ENCODE assay signal across 8 mouse cellular contexts in the genomic region with DNA sequence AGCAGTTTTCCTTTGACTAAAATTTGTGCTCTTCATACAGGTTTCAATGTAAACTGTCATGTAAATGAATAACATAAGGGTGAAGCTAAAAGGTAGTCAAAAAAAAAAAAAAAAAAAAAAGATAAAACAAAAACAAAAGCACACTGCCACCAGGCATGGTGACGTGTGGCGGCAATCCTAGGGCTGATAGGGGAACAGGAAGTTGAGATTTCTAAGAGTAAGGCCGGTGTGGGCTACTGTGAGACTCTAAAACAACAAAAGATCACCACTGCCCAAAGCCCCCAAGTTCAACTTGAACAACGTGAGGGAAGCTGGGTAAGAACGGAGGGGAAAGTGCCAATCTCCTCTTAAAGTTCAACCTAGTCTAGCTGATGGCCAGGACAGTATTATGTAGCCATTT. TPM values are rescaled to one million over a fixed set of nuclear protein-coding genes. Genes with fewer than 3 reads are reported as not detected.
DNase-seq lines count a peak whose midpoint lies in the region; ATAC-seq and TF ChIP-seq lines count a peak whose summit lies in the region.

No protein-coding gene starts in this region.

- DNase-seq in embryonic facial prominence, embryonic 14.5 days (ENCODE audit: low spot score) = no peak
- DNase-seq in embryonic facial prominence, embryonic 10.5 days (ENCODE audit: low spot score) = no peak
- no peak for DNase-seq in kidney, postnatal 0 days (ENCODE audit: low spot score)
- no peak for DNase-seq in kidney, adult 11 months
- DNase-seq in thymus, adult 2 months = no peak

- no peak overlapping the region for H3K9ac ChIP-seq in embryonic facial prominence, embryonic 14.5 days (ENCODE audit: low read depth, low read length)
- no peak overlapping the region for H3K9ac ChIP-seq in kidney, postnatal 0 days (ENCODE audit: low read depth, low read length)
- H3K9ac ChIP-seq in embryonic facial prominence, embryonic 15.5 days = no peak overlapping the region
- no peak overlapping the region for H3K9ac ChIP-seq in midbrain, embryonic 16.5 days (ENCODE audit: low read depth, low read length)

- no peak for TF ChIP-seq CTCF in kidney, postnatal 0 days (IDR thresholded peaks at IDR 0.05; ENCODE audit: low read depth)
- no peak for TF ChIP-seq CTCF in thymus, adult 2 months (IDR thresholded peaks at IDR 0.05; ENCODE audit: borderline replicate concordance, control insufficient read depth, extremely low read depth, insufficient read depth, low read length, poor library complexity)

- WGBS in embryonic facial prominence, embryonic 14.5 days = 72% methylated on average over 5 of the region's 5 CpGs
- WGBS in embryonic facial prominence, embryonic 10.5 days = 83% methylated on average over 5 of the region's 5 CpGs
- whole genome bisulfite sequencing in kidney, postnatal 0 days = 46% methylated on average over 5 of the region's 5 CpGs
- 58% methylated on average over 5 of the region's 5 CpGs for WGBS in embryonic facial prominence, embryonic 15.5 days
- WGBS in midbrain, embryonic 16.5 days = 77% methylated on average over 5 of the region's 5 CpGs
- WGBS in thymus, adult 2 months = 9% methylated on average over 5 of the region's 5 CpGs

- no peak overlapping the region for H3K4me3 ChIP-seq in embryonic facial prominence, embryonic 14.5 days (ENCODE audit: low read depth, low read length)
- no peak overlapping the region for H3K4me3 ChIP-seq in embryonic facial prominence, embryonic 10.5 days
- no peak overlapping the region for H3K4me3 ChIP-seq in kidney, postnatal 0 days (replicated peaks; ENCODE audit: low read depth, low read length)
- H3K4me3 ChIP-seq in embryonic facial prominence, embryonic 15.5 days (replicated peaks) = no peak overlapping the region
- H3K4me3 ChIP-seq in midbrain, embryonic 16.5 days (ENCODE audit: low read depth, low read length) = no peak overlapping the region
- H3K4me3 ChIP-seq in thymus, adult 2 months (ENCODE audit: control insufficient read depth, insufficient read depth, low read length) = no peak overlapping the region

- ATAC-seq in embryonic facial prominence, embryonic 14.5 days (ENCODE audit: low read depth) = no peak
- no peak for ATAC-seq in kidney, postnatal 0 days (replicated peaks; ENCODE audit: low FRiP score, low read depth)
- ATAC-seq in embryonic facial prominence, embryonic 15.5 days (ENCODE audit: insufficient number of reproducible peaks, low FRiP score, low TSS enrichment, low read depth) = no peak
- no peak for ATAC-seq in midbrain, embryonic 16.5 days
- ATAC-seq in cerebellum, adult (ENCODE audit: insufficient number of reproducible peaks, low FRiP score, low TSS enrichment) = no peak

- H3K4me1 ChIP-seq in embryonic facial prominence, embryonic 14.5 days (ENCODE audit: control insufficient read depth, insufficient read depth, low read length) = peaks cover 7% of the 10 kb centered on the region
- peaks cover 20% of the 10 kb centered on the region for H3K4me1 ChIP-seq in embryonic facial prominence, embryonic 10.5 days
- H3K4me1 ChIP-seq in kidney, postnatal 0 days (replicated peaks; ENCODE audit: insufficient read depth, low read length) = 0 out of 2 replicates have a peak, but pooled peaks cover 7% of the 10 kb centered on the region
- peaks cover 22% of the 10 kb centered on the region for H3K4me1 ChIP-seq in embryonic facial prominence, embryonic 15.5 days
- peaks cover 26% of the 10 kb centered on the region for H3K4me1 ChIP-seq in midbrain, embryonic 16.5 days (ENCODE audit: control insufficient read depth, insufficient read depth, low read length)
- H3K4me1 ChIP-seq in thymus, adult 2 months (replicated peaks; ENCODE audit: control insufficient read depth, insufficient read depth, low read length) = peaks cover 8% of the 10 kb centered on the region

- H3K4me2 ChIP-seq in embryonic facial prominence, embryonic 14.5 days (ENCODE audit: low read depth, low read length) = peak overlapping the region; percentile 3; the same call in 1 of the 2 replicates
- peak overlapping the region; percentile 65; the same call in 1 of the 2 replicates for H3K4me2 ChIP-seq in kidney, postnatal 0 days (ENCODE audit: low read length)
- 0 out of 2 replicates have a peak overlapping the region, but pooled peaks have one; percentile 10 for H3K4me2 ChIP-seq in embryonic facial prominence, embryonic 15.5 days (replicated peaks)
- H3K4me2 ChIP-seq in midbrain, embryonic 16.5 days (ENCODE audit: low read length) = 0 out of 2 replicates have a peak overlapping the region, but pooled peaks have one; percentile 1

- no peaks in the 10 kb centered on the region for H3K27me3 ChIP-seq in embryonic facial prominence, embryonic 14.5 days (replicated peaks; ENCODE audit: control insufficient read depth, insufficient read depth, low read length)
- H3K27me3 ChIP-seq in embryonic facial prominence, embryonic 10.5 days (replicated peaks; ENCODE audit: low read depth, poor library complexity, severe bottlenecking) = no peaks in the 10 kb centered on the region
- no peaks in the 10 kb centered on the region for H3K27me3 ChIP-seq in kidney, postnatal 0 days (ENCODE audit: insufficient read depth, low read length)
- no peaks in the 10 kb centered on the region for H3K27me3 ChIP-seq in embryonic facial prominence, embryonic 15.5 days
- no peaks in the 10 kb centered on the region for H3K27me3 ChIP-seq in midbrain, embryonic 16.5 days (ENCODE audit: control insufficient read depth, insufficient read depth, low read depth, low read length)
- H3K27me3 ChIP-seq in thymus, adult 2 months (ENCODE audit: control insufficient read depth, insufficient read depth, low read length) = no peaks in the 10 kb centered on the region

- H3K27ac ChIP-seq in embryonic facial prominence, embryonic 14.5 days (replicated peaks; ENCODE audit: low read depth, low read length) = no peak overlapping the region
- no peak overlapping the region for H3K27ac ChIP-seq in embryonic facial prominence, embryonic 10.5 days (replicated peaks)
- 0 out of 2 replicates have a peak overlapping the region, but pooled peaks have one; percentile 37 for H3K27ac ChIP-seq in kidney, postnatal 0 days
- H3K27ac ChIP-seq in embryonic facial prominence, embryonic 15.5 days (replicated peaks) = peak overlapping the region; percentile 28; the same call in 1 of the 2 replicates
- no peak overlapping the region for H3K27ac ChIP-seq in midbrain, embryonic 16.5 days (ENCODE audit: low read length)
- H3K27ac ChIP-seq in thymus, adult 2 months (ENCODE audit: control insufficient read depth, insufficient read depth, low read length) = no peak overlapping the region

- no peaks in the 10 kb centered on the region for H3K9me3 ChIP-seq in embryonic facial prominence, embryonic 14.5 days (ENCODE audit: control insufficient read depth, low read length)
- no peaks in the 10 kb centered on the region for H3K9me3 ChIP-seq in embryonic facial prominence, embryonic 10.5 days
- H3K9me3 ChIP-seq in kidney, postnatal 0 days (replicated peaks; ENCODE audit: low read length) = no peaks in the 10 kb centered on the region
- H3K9me3 ChIP-seq in embryonic facial prominence, embryonic 15.5 days (replicated peaks) = no peaks in the 10 kb centered on the region
- no peaks in the 10 kb centered on the region for H3K9me3 ChIP-seq in midbrain, embryonic 16.5 days (replicated peaks; ENCODE audit: control insufficient read depth, low read length, poor library complexity, severe bottlenecking)

- H3K36me3 ChIP-seq in embryonic facial prominence, embryonic 14.5 days (ENCODE audit: control insufficient read depth, insufficient read depth, low read length) = peaks cover 24% of the 10 kb centered on the region
- peaks cover 32% of the 10 kb centered on the region for H3K36me3 ChIP-seq in embryonic facial prominence, embryonic 10.5 days (replicated peaks)
- peaks cover 7% of the 10 kb centered on the region; the same call in 1 of the 2 replicates for H3K36me3 ChIP-seq in kidney, postnatal 0 days (ENCODE audit: insufficient read depth, low read length)
- peaks cover 17% of the 10 kb centered on the region for H3K36me3 ChIP-seq in embryonic facial prominence, embryonic 15.5 days
- peaks cover 16% of the 10 kb centered on the region; the same call in 1 of the 2 replicates for H3K36me3 ChIP-seq in midbrain, embryonic 16.5 days (ENCODE audit: control insufficient read depth, insufficient read depth, low read length)
- H3K36me3 ChIP-seq in thymus, adult 2 months (ENCODE audit: control insufficient read depth, insufficient read depth, low read length) = peaks cover 12% of the 10 kb centered on the region

- no peak for TF ChIP-seq POLR2A in thymus, adult 2 months (IDR thresholded peaks at IDR 0.05; ENCODE audit: control insufficient read depth, extremely low read depth, insufficient read depth, low read length, poor library complexity)

RNA-seq across cellular contexts. Expression of a gene that starts 3.0 kb away (rescaled TPM):
- 9.0 and 10.3 TPM in 2 replicates for polyA plus RNA-seq in embryonic facial prominence, embryonic 14.5 days (2014; fragmentation: Nextera tagmentation; extraction: Ambion mirVana)
- polyA plus RNA-seq in embryonic facial prominence, embryonic 10.5 days (2016; fragmentation: Nextera tagmentation; extraction: Ambion mirVana) = 9.5 and 10.7 TPM in 2 replicates
- 6.7 and 7.0 TPM in 2 replicates for polyA plus RNA-seq in kidney, postnatal 0 days (2015; fragmentation: Nextera tagmentation; extraction: Ambion mirVana)
- polyA plus RNA-seq in embryonic facial prominence, embryonic 15.5 days (2015; fragmentation: Nextera tagmentation; extraction: Ambion mirVana) = 12.7 and 17.3 TPM in 2 replicates
- polyA plus RNA-seq in midbrain, embryonic 16.5 days (2015; fragmentation: Nextera tagmentation; extraction: Ambion mirVana) = 11.5 and 13.1 TPM in 2 replicates
- polyA plus RNA-seq in thymus, adult 2 months (2012; rRNA removed) = 2.7 and 4.0 TPM in 2 replicates

RNA-seq across cellular contexts. Expression of a gene that starts 3.2 kb away (rescaled TPM):
- polyA plus RNA-seq in embryonic facial prominence, embryonic 14.5 days (2014; fragmentation: Nextera tagmentation; extraction: Ambion mirVana) = 401 and 437 TPM in 2 replicates
- polyA plus RNA-seq in embryonic facial prominence, embryonic 10.5 days (2016; fragmentation: Nextera tagmentation; extraction: Ambion mirVana) = 405 and 408 TPM in 2 replicates
- 1,098 and 1,121 TPM in 2 replicates for polyA plus RNA-seq in kidney, postnatal 0 days (2015; fragmentation: Nextera tagmentation; extraction: Ambion mirVana)
- 394 and 398 TPM in 2 replicates for polyA plus RNA-seq in embryonic facial prominence, embryonic 15.5 days (2015; fragmentation: Nextera tagmentation; extraction: Ambion mirVana)
- 544 and 589 TPM in 2 replicates for polyA plus RNA-seq in midbrain, embryonic 16.5 days (2015; fragmentation: Nextera tagmentation; extraction: Ambion mirVana)
- 147 and 191 TPM in 2 replicates for polyA plus RNA-seq in thymus, adult 2 months (2012; rRNA removed)

Comparison
In these comparisons a context has a peak if more than half of its experiments do, and no peak if none do; other contexts are left out.
1. H3K27ac ChIP-seq: peak in kidney, postnatal 0 days (single experiment) and embryonic facial prominence, embryonic 15.5 days (single experiment); none in embryonic facial prominence, embryonic 14.5 days (single experiment), embryonic facial prominence, embryonic 10.5 days (single experiment), midbrain, embryonic 16.5 days (single experiment) and thymus, adult 2 months (single experiment).
2. H3K4me2 ChIP-seq: peak in every context shown above with its lines; median percentile 65 in kidney, postnatal 0 days; 10 in embryonic facial prominence, embryonic 15.5 days; 3 in embryonic facial prominence, embryonic 14.5 days; 1 in midbrain, embryonic 16.5 days.